Mouse (Mus musculus): ENCODE measurements around the gene Tbxa2r.
A peak's percentile ranks its signal among the peaks of the same experiment; 100 is the strongest.

The Tbxa2r gene

DNA sequence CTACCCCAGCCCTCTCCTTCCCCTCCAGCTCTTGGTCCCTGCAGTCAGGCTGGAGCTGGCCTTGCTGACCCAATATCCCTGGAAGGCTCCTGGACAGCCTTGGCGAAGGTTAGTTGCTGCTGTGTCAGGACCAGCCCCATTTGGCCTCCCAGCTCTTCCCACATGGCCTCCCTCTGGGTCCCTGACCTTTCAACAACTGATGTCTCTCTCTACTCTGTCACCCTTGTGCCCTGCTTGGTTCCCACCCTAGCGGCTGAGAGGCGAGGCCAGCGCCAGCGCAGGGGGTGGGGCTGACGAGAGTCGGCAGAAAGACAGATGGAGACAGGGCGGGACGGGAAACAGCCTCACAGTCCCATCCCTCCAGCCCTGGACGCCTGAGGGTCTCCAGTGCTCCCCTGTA, at the start of gene Tbxa2r:
TSS of gene Tbxa2r (plus strand) at position 346 of the 400 bp plus-strand sequence.
- no peak for DNase-seq (ENCODE audit: low spot score in 2 of 2)

- DNase-seq (ENCODE audit: low spot score in 2 of 2) = no peak
Observed at GRCm38 (mm10) chr10:81279496-81279895, 49.0 kb upstream of the Tbxa2r start.

DNA sequence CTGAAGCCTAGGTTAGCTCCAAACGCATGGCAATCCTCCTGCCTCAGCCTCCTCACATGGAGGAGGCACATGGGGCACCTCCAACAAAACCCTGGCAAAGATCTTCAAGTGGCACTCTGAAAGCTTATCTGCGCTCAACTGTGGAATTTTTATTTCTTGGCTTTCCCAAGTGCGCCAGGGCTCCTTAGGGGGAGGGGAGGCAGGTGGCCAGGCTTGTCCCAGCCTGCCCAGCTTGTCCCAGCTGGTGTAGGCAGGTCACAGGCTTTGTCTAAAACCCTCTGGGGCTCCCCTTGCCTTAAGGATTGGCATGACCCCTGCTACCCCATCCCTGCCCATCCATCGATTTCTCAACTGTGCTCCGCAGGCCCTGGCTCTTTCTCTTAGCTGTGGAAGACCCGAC, 44.3 kb upstream of the Tbxa2r start:
- DNase-seq (ENCODE audit: low spot score in 2 of 2) = peak; percentile 39 to 52

GRCm38 (mm10) chr10:81284719-81285118, 43.8 kb upstream of the Tbxa2r start:
- DNase-seq (ENCODE audit: low spot score in 2 of 2) = peak; percentile 37 to 54

- DNase-seq (ENCODE audit: low spot score in 2 of 2) = peak; percentile 87 to 97
Observed at GRCm38 (mm10) chr10:81285694-81286450, 42.7 kb upstream of the Tbxa2r start.

DNA sequence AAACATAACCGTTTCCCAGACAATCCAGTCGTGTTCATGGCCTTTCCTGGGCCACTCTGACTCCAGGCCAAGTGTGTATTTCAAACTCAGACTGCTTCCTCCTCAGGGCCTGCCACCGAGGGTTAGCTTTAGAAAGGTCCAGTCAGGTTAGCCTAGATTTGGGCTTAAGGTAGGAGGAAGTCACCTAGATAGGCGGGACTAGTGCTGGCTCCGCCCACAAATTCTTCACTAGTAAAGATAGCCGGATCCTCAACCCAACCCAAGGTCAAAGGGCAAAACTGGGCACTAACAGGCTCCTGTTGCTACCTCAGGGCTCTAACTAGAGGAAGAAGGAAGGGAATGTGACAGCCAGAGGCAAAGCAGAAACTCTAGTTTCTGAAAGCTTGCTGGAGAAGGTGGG, 41.9 kb upstream of the Tbxa2r start:
- peak in 1 of 2 experiments; percentile 34 for DNase-seq (ENCODE audit: low spot score in 2 of 2)

- peak in 1 of 2 experiments; percentile 55 for DNase-seq (ENCODE audit: low spot score in 2 of 2)
Observed at GRCm38 (mm10) chr10:81287513-81288157, 40.9 kb upstream of the Tbxa2r start.

GRCm38 (mm10) chr10:81288601-81289000, 39.9 kb upstream of the Tbxa2r start:
- peak in 1 of 2 experiments; percentile 18 for DNase-seq (ENCODE audit: low spot score in 2 of 2)

DNA sequence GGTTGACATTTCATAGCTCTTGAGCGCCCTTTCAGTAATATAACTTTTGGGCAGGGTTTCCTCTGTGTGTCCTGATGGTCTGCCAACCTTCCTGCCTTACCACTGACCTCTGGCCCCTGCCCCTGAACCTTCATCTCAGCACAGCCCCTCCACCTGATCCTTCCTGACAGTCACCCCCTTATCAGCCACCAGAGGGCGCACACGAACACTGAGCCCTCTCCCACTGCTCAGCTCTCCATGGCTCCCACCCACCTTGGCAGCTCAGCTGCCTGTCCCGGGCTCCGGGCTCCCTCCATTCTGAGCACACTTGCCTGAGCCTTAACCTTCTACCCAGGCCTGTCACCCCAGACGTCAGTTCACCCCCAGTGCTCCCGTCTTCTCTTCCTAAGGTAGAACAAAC, 39.3 kb upstream of the Tbxa2r start:
- DNase-seq (ENCODE audit: low spot score in 2 of 2) = peak; percentile 34 to 44

DNA sequence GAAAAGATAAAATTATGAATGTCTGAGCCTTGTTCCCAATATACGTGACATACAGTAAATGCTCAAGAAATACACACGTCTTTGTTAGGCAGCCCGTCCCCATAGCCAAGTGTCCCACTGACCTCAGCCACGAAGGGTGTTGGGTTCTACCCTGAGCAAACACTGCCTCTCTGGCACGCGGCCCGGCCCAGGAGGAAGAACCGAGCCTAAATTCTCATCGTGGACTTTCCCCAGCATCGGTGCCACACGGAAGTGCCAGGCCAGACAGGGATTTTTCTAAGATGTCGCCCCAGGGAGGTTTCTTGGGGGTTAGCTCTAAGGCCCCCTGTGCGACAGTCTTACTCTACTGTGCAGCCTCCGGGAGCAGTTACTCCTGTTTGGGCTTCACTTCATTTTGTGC, 38.7 kb upstream of the Tbxa2r start:
- DNase-seq (ENCODE audit: low spot score in 2 of 2) = peak; percentile 54 to 71

DNA sequence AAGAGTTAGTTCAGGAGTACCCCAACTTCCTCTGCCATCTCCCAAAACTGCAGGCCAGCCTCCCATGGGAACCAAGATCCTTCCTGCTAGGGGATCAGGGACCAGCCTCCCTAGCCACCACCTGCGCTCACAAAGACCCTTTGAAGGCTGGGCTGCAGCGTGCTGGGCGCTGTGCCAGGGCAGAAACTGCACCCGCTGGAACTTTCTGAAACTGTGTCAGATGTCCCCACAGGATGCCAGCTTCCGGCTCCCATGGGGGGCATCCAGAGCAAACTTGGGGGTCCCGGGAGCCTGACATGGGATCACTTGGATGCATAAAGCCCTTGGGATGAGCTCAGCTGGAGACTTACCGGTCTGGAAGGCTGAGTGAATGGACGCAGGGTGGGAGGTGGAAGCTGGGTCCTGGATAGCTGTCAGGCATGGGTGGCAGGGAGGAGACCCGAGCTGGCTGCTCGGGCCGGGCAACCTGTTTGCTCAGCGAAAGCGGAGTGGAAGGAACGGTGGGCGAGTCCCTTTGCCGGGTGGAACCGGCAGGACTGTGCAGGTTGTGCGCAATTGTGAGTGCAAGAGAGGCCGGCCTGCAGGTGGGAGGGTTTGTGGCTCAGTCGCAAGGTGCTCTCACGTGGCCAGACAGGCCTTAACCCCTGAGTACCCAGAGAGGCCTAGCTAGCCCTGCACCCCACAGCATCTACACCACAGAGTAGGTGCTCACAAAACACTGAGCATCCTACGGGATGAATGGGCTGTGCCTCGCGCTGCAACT, 37.7 kb upstream of the Tbxa2r start:
- DNase-seq (ENCODE audit: low spot score in 2 of 2) = peak; percentile 65 to 73

- no peak for DNase-seq (ENCODE audit: low spot score in 2 of 2)
Observed at GRCm38 (mm10) chr10:81291511-81292104, 36.9 kb upstream of the Tbxa2r start, which contains the start of gene Tjp3. Tjp3 (minus strand) TSS chr10:81291581.

DNA sequence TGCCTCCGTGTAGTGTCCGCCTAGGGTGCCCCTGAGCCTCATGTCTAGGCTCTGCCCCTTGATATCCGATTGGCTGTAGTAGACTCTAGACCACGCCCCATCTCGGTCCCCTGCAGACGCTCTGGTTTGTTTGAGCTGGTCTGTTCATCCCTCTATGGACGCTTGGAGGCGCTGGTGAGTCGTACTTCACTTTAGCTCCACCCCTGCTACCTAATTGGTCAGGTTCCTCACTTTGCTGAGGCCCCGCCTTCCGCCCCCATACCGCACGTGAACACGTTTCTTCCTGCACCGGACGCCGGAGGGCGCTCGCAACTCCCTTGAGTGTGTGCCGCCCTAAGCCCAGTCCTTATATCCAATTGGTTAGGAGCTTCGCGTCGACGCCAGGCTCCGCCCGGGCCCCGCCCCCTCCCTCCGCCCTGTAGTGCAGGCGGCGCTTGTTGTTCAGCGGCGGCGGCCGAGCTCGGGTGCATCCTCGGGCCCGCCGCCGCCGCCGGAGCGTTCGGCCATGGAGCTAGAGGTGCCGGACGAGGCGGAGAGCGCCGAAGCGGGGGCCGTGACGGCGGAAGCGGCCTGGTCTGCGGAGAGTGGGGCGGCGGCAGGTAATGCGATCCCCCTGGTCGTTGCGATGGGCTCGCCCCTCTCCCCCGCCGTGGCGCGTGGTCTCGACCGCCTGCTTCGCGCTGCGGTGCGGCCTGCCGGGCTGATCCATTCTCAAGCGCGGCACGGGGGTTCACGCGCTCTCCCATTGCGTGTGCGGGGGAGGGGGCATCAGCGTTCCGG, 35.8 kb upstream of the Tbxa2r start, which contains the start of gene Pip5k1c:
TSS of gene Pip5k1c (plus strand) at position 410 of the 780 bp plus-strand sequence.
- DNase-seq (ENCODE audit: low spot score in 2 of 2) = peak; percentile 96 to 98

DNA sequence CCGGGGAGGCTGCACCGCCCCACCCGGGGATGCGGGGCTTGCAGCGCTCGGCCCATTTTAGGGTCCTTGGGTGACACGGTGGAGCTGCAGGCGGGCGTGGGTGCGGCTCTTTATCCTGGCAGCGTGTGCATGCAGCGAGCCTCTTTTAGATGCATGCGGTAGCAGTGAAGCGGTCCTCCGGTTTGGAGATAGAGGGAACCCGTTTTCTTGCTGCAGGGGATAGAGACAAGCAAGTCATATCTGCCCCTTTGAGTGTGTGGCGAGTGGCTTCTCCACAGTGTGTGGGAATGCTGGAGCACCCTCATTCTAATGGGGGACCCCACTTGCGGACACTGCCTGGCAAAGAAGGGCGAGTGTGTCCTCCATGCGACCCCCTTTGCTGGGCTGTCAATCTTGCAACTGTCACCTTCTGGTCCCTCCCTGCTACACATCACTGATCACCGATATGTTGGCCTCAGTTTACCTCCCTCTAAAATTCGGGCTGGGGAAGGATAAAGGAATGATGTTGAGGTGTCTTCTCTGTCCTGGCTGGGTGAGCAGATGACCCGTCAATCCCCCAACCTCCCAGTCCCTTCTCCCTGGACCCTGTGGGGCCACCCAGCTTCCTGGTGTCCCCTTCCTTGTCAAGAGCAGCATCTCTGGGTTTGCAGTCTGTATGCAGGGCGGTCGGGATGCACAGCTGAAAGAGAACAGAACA, 35.0 kb upstream of the Tbxa2r start:
- no peak for DNase-seq (ENCODE audit: low spot score in 2 of 2)

- DNase-seq (ENCODE audit: low spot score in 2 of 2) = no peak
Observed at GRCm38 (mm10) chr10:81294442-81294841, 34.1 kb upstream of the Tbxa2r start.

- DNase-seq (ENCODE audit: low spot score in 2 of 2) = no peak
Observed at GRCm38 (mm10) chr10:81295185-81295584, 33.3 kb upstream of the Tbxa2r start.

DNA sequence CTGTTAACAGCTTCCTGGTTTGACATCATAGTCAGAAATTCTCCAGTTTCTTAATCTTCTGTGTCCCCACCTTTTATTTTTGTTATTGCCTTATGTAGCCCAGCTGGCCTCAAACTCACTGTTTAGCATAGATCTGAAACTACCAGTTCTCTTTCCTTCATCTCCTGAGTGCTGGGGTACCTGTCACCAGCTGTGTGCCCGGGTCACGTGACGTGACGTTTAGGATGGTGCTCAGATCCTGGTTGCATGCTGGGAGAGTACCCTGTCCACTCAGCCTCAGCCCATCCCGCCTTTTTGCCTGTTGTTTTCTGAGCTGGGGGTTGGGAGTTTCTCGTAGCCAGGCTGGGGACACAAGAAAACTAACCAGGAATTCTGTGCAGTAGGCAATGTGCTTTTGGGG, 31.3 kb upstream of the Tbxa2r start:
- DNase-seq (ENCODE audit: low spot score in 2 of 2) = no peak

GRCm38 (mm10) chr10:81297845-81298244, 30.7 kb upstream of the Tbxa2r start:
- no peak for DNase-seq (ENCODE audit: low spot score in 2 of 2)

DNA sequence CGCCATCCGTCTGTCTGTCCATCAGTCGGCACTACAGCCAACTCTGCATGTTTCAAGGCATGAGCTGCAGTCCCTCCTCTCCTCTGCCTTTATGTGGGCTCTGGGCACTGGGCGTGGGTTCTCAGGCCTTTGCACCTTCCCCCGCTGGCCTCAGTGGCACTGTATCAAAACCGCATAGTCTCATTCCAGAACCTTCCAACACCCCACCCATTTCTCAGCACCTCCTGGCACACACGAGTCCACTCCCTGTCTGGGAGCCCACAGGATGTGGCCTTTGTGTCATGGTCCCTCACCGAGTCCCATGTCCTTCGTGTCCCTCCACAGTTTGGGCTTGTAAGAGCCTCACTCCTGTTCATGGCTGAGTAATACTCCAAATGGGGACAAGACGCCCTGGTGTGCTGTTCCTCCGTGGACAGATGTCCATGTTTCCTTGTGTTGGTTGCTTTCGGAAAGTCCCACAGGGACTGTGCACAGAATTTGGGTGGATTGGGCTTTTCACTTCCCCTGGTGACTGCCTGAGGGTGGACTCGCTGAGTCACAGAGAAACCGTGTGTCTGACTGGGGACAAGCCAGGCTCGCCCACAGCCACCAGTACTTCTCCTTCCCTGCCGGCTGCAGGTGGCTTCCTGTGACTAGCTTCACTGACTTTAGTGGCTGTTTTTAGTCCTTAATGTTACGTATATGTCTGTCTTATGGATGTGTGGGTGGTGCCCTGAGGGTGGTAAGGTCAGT, 30.0 kb upstream of the Tbxa2r start:
- DNase-seq (ENCODE audit: low spot score in 2 of 2) = no peak

Data from urinary bladder, adult 18-20 months (tissue).